Mouse (Mus musculus) MEL (cell line): ENCODE data around the gene Gphb5.

Source experiments
- CTCF ChIP-seq, 3 experiments: IDR thresholded peaks in 2 of 3; conservative IDR thresholded peaks in 1 of 3; 2 replicates each; pipeline ENCODE4 v1.5.1; 2011 to 2012; ENCODE audit warnings: low read length in 3 of 3, low read depth in 2 of 3, mild to moderate bottlenecking in 2 of 3, improper control_type of control experiment in 1 of 3, inconsistent platforms in 1 of 3, mixed read lengths in 1 of 3, moderate library complexity in 1 of 3; ENCODE audit not compliant: control insufficient read depth in 1 of 3, insufficient read depth in 1 of 3, poor library complexity in 1 of 3, severe bottlenecking in 1 of 3
- EP300 ChIP-seq, 2 experiments: IDR thresholded peaks; 2 replicates each; pipeline ENCODE4 v1.6.1; 2011; ENCODE audit warnings: improper control_type of control experiment in 2 of 2, low read length in 2 of 2, low read depth in 1 of 2, mild to moderate bottlenecking in 1 of 2
- GABPA ChIP-seq: IDR thresholded peaks from 2 replicates; pipeline ENCODE4 v1.6.1; 2012; ENCODE audit warnings: low read depth, mild to moderate bottlenecking, inconsistent platforms, low read length, improper control_type of control experiment, moderate library complexity
- POLR2A ChIP-seq, 2 experiments: IDR thresholded peaks; 2 replicates each; pipeline ENCODE4 v1.6.1; 2011 to 2012; ENCODE audit warnings: low read length in 2 of 2, mild to moderate bottlenecking in 2 of 2, control low read depth in 1 of 2, improper control_type of control experiment in 1 of 2, low read depth in 1 of 2, moderate library complexity in 1 of 2; ENCODE audit not compliant: control insufficient read depth in 1 of 2, insufficient read depth in 1 of 2, poor library complexity in 1 of 2
- USF1 ChIP-seq: IDR thresholded peaks from 2 replicates; pipeline ENCODE4 v1.6.1; 2014; ENCODE audit warnings: low read depth, mild to moderate bottlenecking, inconsistent platforms, low read length, improper control_type of control experiment, moderate library complexity
- ZC3H11A ChIP-seq: IDR thresholded peaks from 2 replicates; pipeline ENCODE4 v1.6.1; 2012; ENCODE audit warnings: low read depth, mild to moderate bottlenecking, inconsistent platforms, low read length, improper control_type of control experiment
- ZNF384 ChIP-seq: IDR thresholded peaks from 2 replicates; pipeline ENCODE4 v1.6.1; 2012; ENCODE audit warnings: low read depth, mild to moderate bottlenecking, inconsistent platforms, low read length, improper control_type of control experiment

DNA sequence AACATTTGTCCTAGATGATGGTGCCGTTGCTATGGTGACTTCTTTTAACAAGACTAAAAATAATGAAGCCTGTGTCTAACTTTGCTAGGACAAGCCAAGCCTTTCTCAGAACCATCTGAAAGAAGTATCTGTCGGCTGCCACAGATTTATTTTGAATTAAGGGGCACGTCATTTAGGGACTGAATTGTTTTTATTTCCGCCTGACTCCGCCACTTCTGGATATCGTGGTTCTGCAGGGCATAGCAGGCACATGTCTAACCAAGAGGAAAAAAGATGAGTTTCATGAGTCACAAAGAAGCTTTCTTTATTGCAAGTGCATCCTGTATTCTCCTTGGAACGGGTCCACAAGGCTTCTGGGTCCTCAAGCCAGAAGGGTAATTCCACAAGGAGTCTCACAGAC lies 7.8 kb upstream of the Gphb5 start:
- TF ChIP-seq ZNF384 (no peak), POLR2A (IDR thresholded peaks at IDR 0.05; ENCODE audit: control insufficient read depth in 1 of 2, insufficient read depth in 1 of 2, low read depth in 1 of 2, low read length in 2 of 2, poor library complexity in 1 of 2) (no peak), ZC3H11A (no peak), EP300 (IDR thresholded peaks at IDR 0.05; ENCODE audit: low read depth in 1 of 2, low read length in 2 of 2) (no peak), GABPA (no peak), CTCF (IDR thresholded peaks at IDR 0.05 in 2 of 3, conservative IDR thresholded peaks at IDR 0.05 in 1 of 3; ENCODE audit: control insufficient read depth in 1 of 3, insufficient read depth in 1 of 3, low read depth in 2 of 3, low read length in 3 of 3, poor library complexity in 1 of 3, severe bottlenecking in 1 of 3) (no peak), USF1 (no peak)
